Mouse (Mus musculus): Measurements from ENCODE around the gene Palm3. TPM values are rescaled to one million over a fixed set of nuclear protein-coding genes. Genes with fewer than 3 reads are reported as not detected.

The Palm3 gene
- total and polyA plus RNA-seq, 3 experiments, result 0.13 to 0.77 (median 0.16) TPM

DNA sequence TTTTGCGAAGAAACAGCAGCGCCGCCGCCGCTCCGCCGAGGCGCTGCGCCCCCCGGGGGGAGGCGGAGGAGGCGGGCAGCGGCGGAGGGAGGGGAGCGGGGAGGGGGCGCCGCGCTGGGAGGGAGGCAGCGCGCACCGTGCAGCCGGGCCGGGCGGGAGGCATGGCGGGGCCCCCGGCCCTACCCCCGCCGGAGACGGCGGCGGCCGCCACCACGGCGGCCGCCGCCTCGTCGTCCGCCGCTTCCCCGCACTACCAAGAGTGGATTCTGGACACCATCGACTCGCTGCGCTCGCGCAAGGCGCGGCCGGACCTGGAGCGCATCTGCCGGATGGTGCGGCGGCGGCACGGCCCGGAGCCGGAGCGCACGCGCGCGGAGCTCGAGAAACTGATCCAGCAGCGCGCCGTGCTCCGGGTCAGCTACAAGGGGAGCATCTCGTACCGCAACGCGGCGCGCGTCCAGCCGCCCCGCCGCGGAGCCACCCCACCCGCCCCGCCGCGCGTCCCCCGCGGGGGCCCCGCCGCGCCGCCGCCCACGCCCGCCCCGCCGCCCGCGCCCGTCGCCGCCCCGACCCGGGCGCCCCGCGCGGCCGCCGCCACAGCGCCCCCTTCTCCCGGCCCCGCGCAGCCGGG is 23.6 kb upstream of the Palm3 start, which contains the start of gene Samd1:
Gene Samd1 (plus strand): TSS at position 162 of the 631 bp plus-strand sequence.
- Histone ChIP-seq H3K4me1 (ENCODE audit: control insufficient read depth in 1 of 2, insufficient read depth in 2 of 2) (peaks cover 10 to 23% of the 10 kb centered on the region in 2 experiments), H3K36me3 (replicated peaks in 1 of 2; ENCODE audit: control insufficient read depth in 1 of 2, insufficient read depth in 1 of 2, low read length in 1 of 2) (peaks cover 14 to 38% of the 10 kb centered on the region in 2 experiments), H3K4me2 (ENCODE audit: insufficient read depth, low read depth, poor library complexity, severe bottlenecking) (peak within 1 kb of the TSS; percentile 62), H3K9ac (ENCODE audit: insufficient read depth, low read depth) (peak within 1 kb of the TSS; percentile 81), H3K27me3 (replicated peaks) (no peaks in the 10 kb centered on the region), H3K9me3 (replicated peaks; ENCODE audit: low read length) (no peaks in the 10 kb centered on the region), H3K4me3 (replicated peaks in 1 of 3; ENCODE audit: low read depth in 2 of 3, low read length in 2 of 3, poor library complexity in 1 of 3) (peak within 1 kb of the TSS; percentile 58 to 80 (median 71)), H3K79me2 (replicated peaks; ENCODE audit: control insufficient read depth, extremely low read depth, insufficient read depth, poor library complexity, severe bottlenecking) (peaks cover 3% of the 10 kb centered on the region; the same call in 1 of the 2 replicates), H3K27ac (ENCODE audit: insufficient read depth, low read depth) (peak within 1 kb of the TSS; percentile 53)
- in situ Hi-C loops (cut with MboI; ENCODE audit: low pct_ligation_motif_present, low pct_unique_long_range_greater_than_20kb, low sequenced_read_pairs), result no loop called here
- DNase-seq (ENCODE audit: extremely low read depth), result no peak
- no peak for TF ChIP-seq MYC (IDR thresholded peaks at IDR 0.05; ENCODE audit: low read depth, low read length)
- peak; percentile 75 for TF ChIP-seq NRF1 (IDR thresholded peaks at IDR 0.05; ENCODE audit: low read depth, low read length)
- dilution Hi-C loops (cut with MboI; ENCODE audit: extremely low pct_ligation_motif_present, extremely low pct_unique_long_range_greater_than_20kb, low sequenced_read_pairs), result no loop called here

- peaks cover 14 to 31% of the 10 kb centered on the region in 2 experiments for H3K4me1 ChIP-seq (ENCODE audit: control insufficient read depth in 1 of 2, insufficient read depth in 2 of 2)
- H3K36me3 ChIP-seq (replicated peaks in 1 of 2; ENCODE audit: control insufficient read depth in 1 of 2, insufficient read depth in 1 of 2, low read length in 1 of 2), result peaks cover 14 to 44% of the 10 kb centered on the region in 2 experiments
- peak; percentile 76 for DNase-seq (ENCODE audit: extremely low read depth)
Observed at GRCm38 (mm10) chr8:83998231-83999056, 22.8 kb upstream of the Palm3 start.

More at GRCm38 (mm10) chr8:83998231-83999056, 22.8 kb upstream of the Palm3 start:
- Histone ChIP-seq H3K4me3 (replicated peaks in 1 of 3; ENCODE audit: low read depth in 2 of 3, low read length in 2 of 3, poor library complexity in 1 of 3) (peak overlapping the region; percentile 58 to 80 (median 71)), H3K79me2 (replicated peaks; ENCODE audit: control insufficient read depth, extremely low read depth, insufficient read depth, poor library complexity, severe bottlenecking) (peaks cover 3% of the 10 kb centered on the region; the same call in 1 of the 2 replicates), H3K27me3 (replicated peaks) (no peaks in the 10 kb centered on the region), H3K27ac (ENCODE audit: insufficient read depth, low read depth) (peak overlapping the region; percentile 12; the same call in 1 of the 2 replicates), H3K9ac (ENCODE audit: insufficient read depth, low read depth) (peak overlapping the region; percentile 81), H3K4me2 (ENCODE audit: insufficient read depth, low read depth, poor library complexity, severe bottlenecking) (peak overlapping the region; percentile 62), H3K9me3 (replicated peaks; ENCODE audit: low read length) (no peaks in the 10 kb centered on the region)
- dilution Hi-C loops (cut with MboI; ENCODE audit: extremely low pct_ligation_motif_present, extremely low pct_unique_long_range_greater_than_20kb, low sequenced_read_pairs), result no loop called here
- TF ChIP-seq UBTF (IDR thresholded peaks at IDR 0.05; ENCODE audit: low read depth, low read length) (peak; percentile 85), HCFC1 (IDR thresholded peaks at IDR 0.05; ENCODE audit: low read depth, low read length) (0 out of 2 replicates have a peak, but pooled peaks have one; percentile 30), EP300 (IDR thresholded peaks at IDR 0.05; ENCODE audit: low read length) (no peak), TBP (conservative IDR thresholded peaks at IDR 0.05; ENCODE audit: low read depth, low read length) (no peak), TCF12 (IDR thresholded peaks at IDR 0.05; ENCODE audit: low read depth, low read length) (peak; percentile 27; the same call in 1 of the 2 replicates), BHLHE40 (IDR thresholded peaks at IDR 0.05; ENCODE audit: low read depth, low read length) (peak; percentile 39; the same call in 1 of the 2 replicates), GABPA (IDR thresholded peaks at IDR 0.05; ENCODE audit: insufficient replicate concordance, low read depth, low read length) (no peak), USF1 (IDR thresholded peaks at IDR 0.05; ENCODE audit: low read depth, low read length) (no peak), NRF1 (IDR thresholded peaks at IDR 0.05; ENCODE audit: low read depth, low read length) (peak; percentile 82), RAD21 (IDR thresholded peaks at IDR 0.05; ENCODE audit: low read depth, low read length) (peak; percentile 20), POLR2AphosphoS2 (IDR thresholded peaks at IDR 0.05; ENCODE audit: low read depth, low read length) (no peak), CHD2 (IDR thresholded peaks at IDR 0.05; ENCODE audit: low read length) (no peak), MXI1 (IDR thresholded peaks at IDR 0.05; ENCODE audit: low read depth, low read length) (peak; percentile 59; the same call in 1 of the 2 replicates), IRF4 (IDR thresholded peaks at IDR 0.05; ENCODE audit: low read depth, low read length) (no peak), NELFE (IDR thresholded peaks at IDR 0.05; ENCODE audit: low read depth, low read length) (0 out of 2 replicates have a peak, but pooled peaks have one; percentile 18), SMC3 (IDR thresholded peaks at IDR 0.05; ENCODE audit: low read depth, low read length) (peak; percentile 46), MYC (IDR thresholded peaks at IDR 0.05; ENCODE audit: low read depth, low read length) (0 out of 2 replicates have a peak, but pooled peaks have one; percentile 38), MAX (IDR thresholded peaks at IDR 0.05; ENCODE audit: low read length) (no peak), MEF2A (IDR thresholded peaks at IDR 0.05; ENCODE audit: borderline replicate concordance, low read depth, low read length) (0 out of 2 replicates have a peak, but pooled peaks have one; percentile 18), SIN3A (IDR thresholded peaks at IDR 0.05; ENCODE audit: low read length) (peak; percentile 55; the same call in 1 of the 2 replicates), CTCF (conservative IDR thresholded peaks at IDR 0.05 in 1 of 2, IDR thresholded peaks at IDR 0.05 in 1 of 2; ENCODE audit: low read depth in 2 of 2, low read length in 2 of 2) (peak in 1 of 2 experiments; percentile 69; a peak in 3 of 4 replicates), ZKSCAN1 (IDR thresholded peaks at IDR 0.05; ENCODE audit: borderline replicate concordance, low read depth, low read length) (no peak), E2F4 (IDR thresholded peaks at IDR 0.05; ENCODE audit: insufficient replicate concordance, low read depth, low read length) (no peak), ZNF384 (IDR thresholded peaks at IDR 0.05; ENCODE audit: low read depth, low read length) (no peak)
- in situ Hi-C loops (cut with MboI; ENCODE audit: low pct_ligation_motif_present, low pct_unique_long_range_greater_than_20kb, low sequenced_read_pairs), result no loop called here
